Mouse (Mus musculus): ENCODE results near the gene Zbtb2. TPM values are rescaled to one million over a fixed set of nuclear protein-coding genes. Genes with fewer than 3 reads are reported as not detected.

The Zbtb2 gene
- polyA plus RNA-seq, 1 experiment from 2014 or later: 20.3 TPM

GRCm38 (mm10) chr10:4430399-4430798, 42.5 kb upstream of the Zbtb2 start:
- Histone ChIP-seq H3K27ac (replicated peaks; ENCODE audit: low read depth, low read length) (no peak overlapping the region), H3K36me3 (replicated peaks; ENCODE audit: control insufficient read depth, insufficient read depth, low read depth, low read length) (no peaks in the 10 kb centered on the region), H3K4me3 (ENCODE audit: low read depth, low read length) (no peak overlapping the region), H3K27me3 (ENCODE audit: control insufficient read depth, insufficient read depth, low read length) (no peaks in the 10 kb centered on the region), H3K4me1 (ENCODE audit: control insufficient read depth, insufficient read depth, low read length) (no peaks in the 10 kb centered on the region), H3K4me2 (ENCODE audit: low read depth, low read length) (no peak overlapping the region), H3K9me3 (replicated peaks; ENCODE audit: control insufficient read depth, low read length) (no peaks in the 10 kb centered on the region), H3K9ac (replicated peaks; ENCODE audit: low read length) (no peak overlapping the region)
- no peak for DNase-seq (ENCODE audit: low spot score)
- ATAC-seq (replicated peaks; ENCODE audit: insufficient number of reproducible peaks, low FRiP score, low TSS enrichment, low read depth): no peak
- WGBS: 90% methylated on average over 8 of the region's 8 CpGs

GRCm38 (mm10) chr10:4425245-4425644, 37.3 kb upstream of the Zbtb2 start:
- Histone ChIP-seq H3K4me1 (ENCODE audit: control insufficient read depth, insufficient read depth, low read length) (no peaks in the 10 kb centered on the region), H3K36me3 (replicated peaks; ENCODE audit: control insufficient read depth, insufficient read depth, low read depth, low read length) (no peaks in the 10 kb centered on the region), H3K27ac (replicated peaks; ENCODE audit: low read depth, low read length) (no peak overlapping the region), H3K9me3 (replicated peaks; ENCODE audit: control insufficient read depth, low read length) (no peaks in the 10 kb centered on the region), H3K4me2 (ENCODE audit: low read depth, low read length) (no peak overlapping the region), H3K4me3 (ENCODE audit: low read depth, low read length) (no peak overlapping the region), H3K9ac (replicated peaks; ENCODE audit: low read length) (no peak overlapping the region), H3K27me3 (ENCODE audit: control insufficient read depth, insufficient read depth, low read length) (no peaks in the 10 kb centered on the region)
- 82% methylated on average over 8 of the region's 8 CpGs for WGBS
- DNase-seq (ENCODE audit: low spot score) (no peak), ATAC-seq (replicated peaks; ENCODE audit: insufficient number of reproducible peaks, low FRiP score, low TSS enrichment, low read depth) (no peak)

GRCm38 (mm10) chr10:4407191-4407590, 19.3 kb upstream of the Zbtb2 start:
- 83% methylated on average over 1 of the region's 1 CpGs for WGBS
- no peak overlapping the region for H3K9ac ChIP-seq (replicated peaks; ENCODE audit: low read length)
- ATAC-seq (replicated peaks; ENCODE audit: insufficient number of reproducible peaks, low FRiP score, low TSS enrichment, low read depth) (no peak), DNase-seq (ENCODE audit: low spot score) (no peak)
- H3K36me3 ChIP-seq (replicated peaks; ENCODE audit: control insufficient read depth, insufficient read depth, low read depth, low read length): no peaks in the 10 kb centered on the region; the same call in none of the 2 replicates
- H3K27me3 ChIP-seq (ENCODE audit: control insufficient read depth, insufficient read depth, low read length): no peaks in the 10 kb centered on the region
- no peaks in the 10 kb centered on the region for H3K4me1 ChIP-seq (ENCODE audit: control insufficient read depth, insufficient read depth, low read length)
- H3K4me2 ChIP-seq (ENCODE audit: low read depth, low read length): no peak overlapping the region
- H3K9me3 ChIP-seq (replicated peaks; ENCODE audit: control insufficient read depth, low read length): no peaks in the 10 kb centered on the region
- no peak overlapping the region for H3K4me3 ChIP-seq (ENCODE audit: low read depth, low read length)
- no peak overlapping the region for H3K27ac ChIP-seq (replicated peaks; ENCODE audit: low read depth, low read length)

GRCm38 (mm10) chr10:4405511-4405910, 17.6 kb upstream of the Zbtb2 start:
- no peak for ATAC-seq (replicated peaks; ENCODE audit: insufficient number of reproducible peaks, low FRiP score, low TSS enrichment, low read depth)
- no peaks in the 10 kb centered on the region for H3K4me1 ChIP-seq (ENCODE audit: control insufficient read depth, insufficient read depth, low read length)
- H3K27me3 ChIP-seq (ENCODE audit: control insufficient read depth, insufficient read depth, low read length): no peaks in the 10 kb centered on the region
- H3K9ac ChIP-seq (replicated peaks; ENCODE audit: low read length): no peak overlapping the region
- WGBS: 87% methylated on average over 5 of the region's 5 CpGs
- no peak overlapping the region for H3K4me3 ChIP-seq (ENCODE audit: low read depth, low read length)
- H3K9me3 ChIP-seq (replicated peaks; ENCODE audit: control insufficient read depth, low read length): no peaks in the 10 kb centered on the region
- H3K4me2 ChIP-seq (ENCODE audit: low read depth, low read length): no peak overlapping the region
- no peak for DNase-seq (ENCODE audit: low spot score)
- no peaks in the 10 kb centered on the region; the same call in none of the 2 replicates for H3K36me3 ChIP-seq (replicated peaks; ENCODE audit: control insufficient read depth, insufficient read depth, low read depth, low read length)
- H3K27ac ChIP-seq (replicated peaks; ENCODE audit: low read depth, low read length): no peak overlapping the region

GRCm38 (mm10) chr10:4404895-4405491, 17.1 kb upstream of the Zbtb2 start:
- no peaks in the 10 kb centered on the region for H3K4me1 ChIP-seq (ENCODE audit: control insufficient read depth, insufficient read depth, low read length)
- no peak overlapping the region for H3K4me3 ChIP-seq (ENCODE audit: low read depth, low read length)
- WGBS: 64% methylated on average over 5 of the region's 5 CpGs
- no peaks in the 10 kb centered on the region; the same call in 1 of the 2 replicates for H3K36me3 ChIP-seq (replicated peaks; ENCODE audit: control insufficient read depth, insufficient read depth, low read depth, low read length)
- H3K9ac ChIP-seq (replicated peaks; ENCODE audit: low read length): no peak overlapping the region
- no peaks in the 10 kb centered on the region for H3K27me3 ChIP-seq (ENCODE audit: control insufficient read depth, insufficient read depth, low read length)
- no peaks in the 10 kb centered on the region for H3K9me3 ChIP-seq (replicated peaks; ENCODE audit: control insufficient read depth, low read length)
- no peak overlapping the region for H3K4me2 ChIP-seq (ENCODE audit: low read depth, low read length)
- ATAC-seq (replicated peaks; ENCODE audit: insufficient number of reproducible peaks, low FRiP score, low TSS enrichment, low read depth) (peak; percentile 23), DNase-seq (ENCODE audit: low spot score) (peak; percentile 83)
- no peak overlapping the region for H3K27ac ChIP-seq (replicated peaks; ENCODE audit: low read depth, low read length)

GRCm38 (mm10) chr10:4398058-4398457, 10.2 kb upstream of the Zbtb2 start:
- H3K9ac ChIP-seq (replicated peaks; ENCODE audit: low read length): no peak overlapping the region
- WGBS: 89% methylated on average over 5 of the region's 5 CpGs
- no peaks in the 10 kb centered on the region for H3K4me1 ChIP-seq (ENCODE audit: control insufficient read depth, insufficient read depth, low read length)
- no peak overlapping the region for H3K27ac ChIP-seq (replicated peaks; ENCODE audit: low read depth, low read length)
- H3K4me2 ChIP-seq (ENCODE audit: low read depth, low read length): no peak overlapping the region
- DNase-seq (ENCODE audit: low spot score) (no peak), ATAC-seq (replicated peaks; ENCODE audit: insufficient number of reproducible peaks, low FRiP score, low TSS enrichment, low read depth) (no peak)
- H3K9me3 ChIP-seq (replicated peaks; ENCODE audit: control insufficient read depth, low read length): no peaks in the 10 kb centered on the region
- no peak overlapping the region for H3K4me3 ChIP-seq (ENCODE audit: low read depth, low read length)
- no peaks in the 10 kb centered on the region for H3K36me3 ChIP-seq (replicated peaks; ENCODE audit: control insufficient read depth, insufficient read depth, low read depth, low read length)
- no peaks in the 10 kb centered on the region for H3K27me3 ChIP-seq (ENCODE audit: control insufficient read depth, insufficient read depth, low read length)

GRCm38 (mm10) chr10:4395321-4395720, 7.4 kb upstream of the Zbtb2 start:
- H3K9ac ChIP-seq (replicated peaks; ENCODE audit: low read length): no peak overlapping the region
- no peak for DNase-seq (ENCODE audit: low spot score)
- H3K27me3 ChIP-seq (ENCODE audit: control insufficient read depth, insufficient read depth, low read length): no peaks in the 10 kb centered on the region
- no peaks in the 10 kb centered on the region for H3K9me3 ChIP-seq (replicated peaks; ENCODE audit: control insufficient read depth, low read length)
- no peak overlapping the region for H3K4me2 ChIP-seq (ENCODE audit: low read depth, low read length)
- H3K4me1 ChIP-seq (ENCODE audit: control insufficient read depth, insufficient read depth, low read length): peaks cover 2% of the 10 kb centered on the region; the same call in 1 of the 2 replicates
- WGBS: 94% methylated on average over 3 of the region's 3 CpGs
- H3K4me3 ChIP-seq (ENCODE audit: low read depth, low read length): no peak overlapping the region
- no peak for ATAC-seq (replicated peaks; ENCODE audit: insufficient number of reproducible peaks, low FRiP score, low TSS enrichment, low read depth)
- no peaks in the 10 kb centered on the region for H3K36me3 ChIP-seq (replicated peaks; ENCODE audit: control insufficient read depth, insufficient read depth, low read depth, low read length)
- no peak overlapping the region for H3K27ac ChIP-seq (replicated peaks; ENCODE audit: low read depth, low read length)

GRCm38 (mm10) chr10:4391851-4392250, 3.9 kb upstream of the Zbtb2 start:
- H3K27me3 ChIP-seq (ENCODE audit: control insufficient read depth, insufficient read depth, low read length): no peaks in the 10 kb centered on the region
- ATAC-seq (replicated peaks; ENCODE audit: insufficient number of reproducible peaks, low FRiP score, low TSS enrichment, low read depth): no peak
- H3K27ac ChIP-seq (replicated peaks; ENCODE audit: low read depth, low read length): no peak overlapping the region
- no peak overlapping the region for H3K4me3 ChIP-seq (ENCODE audit: low read depth, low read length)
- H3K9ac ChIP-seq (replicated peaks; ENCODE audit: low read length): no peak overlapping the region
- no peak for DNase-seq (ENCODE audit: low spot score)
- no peaks in the 10 kb centered on the region for H3K36me3 ChIP-seq (replicated peaks; ENCODE audit: control insufficient read depth, insufficient read depth, low read depth, low read length)
- H3K4me2 ChIP-seq (ENCODE audit: low read depth, low read length): no peak overlapping the region
- H3K4me1 ChIP-seq (ENCODE audit: control insufficient read depth, insufficient read depth, low read length): peaks cover 2% of the 10 kb centered on the region; the same call in 1 of the 2 replicates
- WGBS: 55% methylated on average over 6 of the region's 6 CpGs
- no peaks in the 10 kb centered on the region for H3K9me3 ChIP-seq (replicated peaks; ENCODE audit: control insufficient read depth, low read length)

Data from embryonic facial prominence, embryonic 11.5 days (tissue).